Mouse (Mus musculus): ENCODE data around the gene Rtl6.

GRCm38 (mm10) chr15:84600977-84601595 is 43.5 kb upstream of the Rtl6 start:
- no peak for TF ChIP-seq POLR2A (IDR thresholded peaks at IDR 0.05; ENCODE audit: insufficient read depth, low read depth, low read length)
- TF ChIP-seq CTCF (IDR thresholded peaks at IDR 0.05; ENCODE audit: insufficient read depth, low read depth, low read length) = no peak

All from olfactory bulb, adult 2 months (tissue).